Mouse (Mus musculus) R1 (cell line): ENCODE measurements at regions not wholly inside any gene's neighbourhood (a gene's known extent, or its start where the extent isn't known, plus 50 kb on each side); places are given as distances from the start of the nearest gene placed in this dataset.
A peak's percentile ranks its signal among the peaks of the same experiment; 100 is the strongest.

Experiments used
- DNase-seq: peaks from one replicate; pipeline ENCODE4 v3.0.0-alpha.2; 2018; ENCODE audit warnings: low read depth, low spot score

DNA sequence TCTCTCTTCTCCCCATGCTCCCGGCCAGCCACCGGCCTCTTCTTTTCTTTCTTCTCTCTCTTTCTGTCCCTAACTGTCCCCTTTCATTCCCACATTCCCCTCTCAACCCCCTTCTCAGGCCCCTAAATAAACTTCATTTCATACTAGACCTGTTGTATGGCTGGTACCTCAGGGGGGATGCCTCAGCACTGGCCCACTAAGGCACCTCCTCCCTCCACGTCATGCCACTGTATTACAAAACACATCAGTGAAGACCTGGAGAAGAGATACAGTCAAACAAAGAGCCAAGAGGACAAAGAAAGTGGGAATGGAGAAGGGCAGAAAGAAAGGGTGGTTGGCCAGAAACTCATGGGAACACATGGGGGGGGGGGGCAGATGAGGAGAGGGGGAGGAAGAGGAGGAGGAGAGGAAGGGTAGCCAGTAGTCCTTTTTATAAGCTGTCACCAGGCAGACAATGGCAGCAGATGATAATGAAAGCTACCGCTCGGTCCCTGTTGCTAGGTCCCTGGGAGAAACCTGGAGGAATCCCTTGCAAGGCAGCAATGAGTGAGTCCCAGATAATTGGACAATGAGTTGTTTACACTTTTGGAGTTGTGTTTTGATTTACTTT is 224.5 kb upstream of the Pfn2 start:
- DNase-seq: no peak

GRCm38 (mm10) chr3:58089344-58090139 is 241.7 kb upstream of the Pfn2 start:
- DNase-seq: peak; percentile 33

- no peak for DNase-seq
Measured at GRCm38 (mm10) chr3:58090396-58090795, 242.5 kb upstream of the Pfn2 start.

DNA sequence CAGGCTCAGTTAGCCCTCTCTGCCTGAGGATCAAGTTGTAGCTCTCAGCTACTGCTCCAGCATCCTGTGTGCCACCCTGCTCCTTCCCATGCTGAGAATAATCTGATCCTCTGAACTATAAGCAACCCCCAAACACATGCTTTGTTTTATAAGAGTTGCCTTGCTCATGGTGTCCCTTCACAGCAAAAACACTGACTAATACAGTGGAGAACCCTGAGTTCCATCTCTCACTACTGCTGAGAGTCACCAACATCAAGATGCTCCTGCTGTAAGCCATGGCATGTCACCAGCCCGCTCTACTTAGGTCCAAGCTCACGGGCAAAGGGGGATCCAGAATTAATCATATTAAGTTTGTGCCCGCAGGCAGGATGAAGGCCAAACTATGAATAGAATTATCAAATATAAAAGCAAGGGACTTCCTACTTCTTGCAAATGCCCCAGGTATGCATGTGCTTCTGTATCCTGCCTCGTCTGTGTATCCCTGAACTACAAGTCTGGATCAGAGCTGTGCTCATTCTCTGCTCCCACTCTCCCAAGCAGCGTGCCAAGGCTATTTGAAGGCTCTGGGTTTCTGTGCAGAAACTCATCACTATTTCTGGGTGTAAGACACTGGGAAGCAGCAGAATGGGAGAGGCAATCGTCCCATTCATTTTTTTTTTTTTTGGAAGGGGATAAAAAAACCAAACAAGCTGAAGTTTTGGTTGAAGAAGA is 243.7 kb upstream of the Pfn2 start:
- no peak for DNase-seq

DNA sequence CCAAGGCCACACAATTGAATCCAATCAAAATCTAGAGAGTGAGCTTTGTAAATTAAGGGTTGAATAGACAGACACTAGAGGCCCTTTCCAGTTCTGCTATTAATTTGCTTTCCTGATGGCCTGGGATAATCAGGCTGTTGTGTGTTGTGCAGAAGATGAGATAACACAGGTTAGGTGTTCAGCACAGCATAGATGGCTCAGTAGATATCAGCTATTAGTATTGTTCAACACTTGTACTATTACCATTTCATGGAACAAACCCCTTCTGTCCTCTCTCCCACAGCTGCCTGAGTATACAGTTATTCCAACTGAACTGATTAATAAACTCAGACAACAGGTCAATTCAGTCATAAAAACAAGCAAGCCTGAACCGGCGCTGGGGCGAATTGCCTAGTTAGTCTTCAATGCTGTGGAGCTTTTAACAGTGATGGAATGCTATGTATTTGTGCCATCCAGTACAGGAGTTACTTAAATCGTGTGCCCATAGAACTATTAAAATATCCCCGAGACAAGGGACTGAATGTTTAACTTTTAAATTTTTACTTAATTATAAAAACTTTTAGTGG is 263.1 kb upstream of the Pfn2 start:
- DNase-seq: no peak

- DNase-seq: no peak
Measured at GRCm38 (mm10) chr3:58112431-58112856, 264.6 kb upstream of the Pfn2 start.

- no peak for DNase-seq
Measured at GRCm38 (mm10) chr3:58113941-58114340, 266.1 kb upstream of the Pfn2 start.

- DNase-seq: no peak
Measured at GRCm38 (mm10) chr3:58115511-58115910, 267.6 kb upstream of the Pfn2 start.

- no peak for DNase-seq
Measured at GRCm38 (mm10) chr3:58116848-58117247, 269.0 kb upstream of the Pfn2 start.

DNA sequence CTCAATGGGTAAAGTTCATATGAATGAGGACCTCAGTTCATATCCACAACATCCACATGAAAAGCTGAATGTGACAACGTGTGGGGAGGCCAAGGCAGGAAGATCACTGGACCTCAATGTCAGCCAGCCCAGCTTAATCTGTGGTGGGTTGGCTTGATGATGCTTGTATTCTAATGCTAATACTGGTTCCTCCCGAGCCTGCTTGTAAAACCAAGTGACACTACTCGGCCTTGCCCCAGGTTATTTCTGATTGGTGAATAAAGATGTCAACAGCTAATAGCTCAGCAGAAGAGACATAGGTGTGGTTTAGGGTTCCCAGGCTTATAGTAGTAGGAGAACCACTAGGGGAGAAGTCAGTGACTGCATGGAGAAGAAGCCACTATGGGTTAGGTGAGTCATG is 272.2 kb upstream of the Pfn2 start:
- DNase-seq: peak; percentile 59

GRCm38 (mm10) chr3:58122456-58123359 is 274.8 kb upstream of the Pfn2 start:
- peak; percentile 81 for DNase-seq

DNA sequence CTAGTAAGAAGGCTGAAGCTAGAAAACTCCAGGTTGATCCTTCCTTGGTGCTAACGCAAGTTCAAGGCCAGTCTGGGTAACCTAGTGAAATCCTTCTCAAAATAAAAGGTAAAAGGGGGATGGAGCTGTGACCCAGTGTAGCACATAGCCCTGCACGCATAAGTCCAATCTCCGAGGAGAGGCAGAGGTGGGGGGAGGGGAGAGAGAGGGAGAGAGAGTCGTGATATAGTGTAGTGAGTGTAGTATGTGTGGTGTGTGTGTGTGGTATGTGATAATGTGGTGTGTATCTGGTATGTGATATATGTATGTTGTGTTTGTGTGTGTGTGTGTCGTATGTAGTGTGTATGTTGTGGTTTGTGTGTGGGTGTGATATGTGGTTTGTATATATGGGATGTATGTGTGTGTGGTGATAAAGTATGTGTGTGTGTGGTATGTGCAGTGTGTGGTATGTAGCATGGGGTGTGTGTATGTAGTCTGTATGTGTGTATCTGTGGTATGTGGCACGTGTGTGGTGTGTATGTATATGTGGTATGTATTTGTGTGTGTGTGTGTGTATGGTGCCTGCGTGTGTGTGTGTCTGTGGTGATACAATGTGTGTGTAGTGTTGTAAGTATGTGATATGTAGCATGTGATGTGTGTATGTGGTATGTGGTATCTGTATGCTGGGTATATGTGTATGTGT is 275.7 kb upstream of the Pfn2 start:
- no peak for DNase-seq

- DNase-seq: no peak
Measured at GRCm38 (mm10) chr3:58124886-58125285, 277.0 kb upstream of the Pfn2 start.

DNA sequence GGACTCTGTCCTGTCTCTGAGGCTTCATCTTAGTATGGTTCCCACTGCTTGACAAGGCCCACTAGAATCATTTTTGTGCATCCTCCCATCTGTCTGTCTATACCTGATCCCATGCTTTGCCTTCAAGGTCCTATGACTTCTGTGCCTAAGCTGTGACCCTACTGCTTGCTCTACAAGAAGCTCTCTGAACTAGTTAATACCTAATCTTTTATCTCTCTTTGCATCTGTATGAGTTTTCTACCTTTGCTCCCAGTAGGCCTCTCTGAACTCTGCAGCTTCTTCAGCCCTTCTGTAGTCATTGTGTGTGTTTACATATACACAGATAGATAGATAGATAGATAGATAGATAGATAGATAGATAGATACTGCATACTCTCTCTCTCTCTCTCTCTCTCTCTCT is 279.1 kb upstream of the Pfn2 start:
- no peak for DNase-seq

DNA sequence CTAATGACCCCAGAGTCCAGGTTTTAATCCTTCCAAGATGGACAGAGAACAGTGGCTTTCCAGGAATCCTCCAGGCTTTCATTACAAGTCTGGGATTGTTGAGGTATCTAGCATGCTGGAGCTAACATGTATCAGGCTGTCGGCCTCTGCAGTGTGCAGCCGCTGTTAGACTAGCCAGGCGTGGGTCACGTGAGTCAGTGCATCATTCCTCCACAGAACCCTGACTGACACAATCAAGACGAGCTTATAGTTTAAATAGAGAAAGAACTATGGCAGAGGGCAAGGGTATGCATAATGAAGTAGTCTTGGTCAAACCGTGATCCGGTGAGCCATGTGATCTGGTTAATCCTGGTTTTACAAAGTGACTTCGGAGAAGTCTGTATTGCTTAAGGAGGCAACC is 280.2 kb upstream of the Pfn2 start:
- DNase-seq: no peak

DNA sequence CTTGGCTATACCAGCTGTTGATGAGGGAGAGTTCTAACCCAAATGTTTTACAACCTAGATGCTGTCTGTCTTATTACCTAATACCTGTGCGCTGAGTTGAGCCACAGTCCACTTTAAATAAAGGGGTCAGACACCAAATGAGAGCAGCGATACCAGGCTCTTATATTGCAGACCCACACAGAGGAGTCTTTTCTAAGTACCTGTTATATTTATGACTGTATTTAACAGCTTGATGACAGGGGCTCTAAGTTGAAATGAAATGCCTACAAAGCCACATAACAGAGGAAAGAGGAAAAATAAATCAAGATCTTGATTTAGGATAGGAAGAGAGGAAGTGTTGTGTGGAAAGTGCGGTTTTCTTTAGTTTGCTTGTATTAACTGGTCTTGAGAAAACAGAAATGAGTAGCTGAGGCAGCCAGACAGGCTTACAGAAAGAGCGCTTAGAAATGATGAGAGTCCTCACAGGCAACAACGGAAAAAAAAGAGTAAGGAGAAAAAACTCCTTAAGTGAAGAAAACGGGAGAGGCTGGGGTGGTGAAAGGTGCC is 281.6 kb upstream of the Pfn2 start:
- no peak for DNase-seq

DNA sequence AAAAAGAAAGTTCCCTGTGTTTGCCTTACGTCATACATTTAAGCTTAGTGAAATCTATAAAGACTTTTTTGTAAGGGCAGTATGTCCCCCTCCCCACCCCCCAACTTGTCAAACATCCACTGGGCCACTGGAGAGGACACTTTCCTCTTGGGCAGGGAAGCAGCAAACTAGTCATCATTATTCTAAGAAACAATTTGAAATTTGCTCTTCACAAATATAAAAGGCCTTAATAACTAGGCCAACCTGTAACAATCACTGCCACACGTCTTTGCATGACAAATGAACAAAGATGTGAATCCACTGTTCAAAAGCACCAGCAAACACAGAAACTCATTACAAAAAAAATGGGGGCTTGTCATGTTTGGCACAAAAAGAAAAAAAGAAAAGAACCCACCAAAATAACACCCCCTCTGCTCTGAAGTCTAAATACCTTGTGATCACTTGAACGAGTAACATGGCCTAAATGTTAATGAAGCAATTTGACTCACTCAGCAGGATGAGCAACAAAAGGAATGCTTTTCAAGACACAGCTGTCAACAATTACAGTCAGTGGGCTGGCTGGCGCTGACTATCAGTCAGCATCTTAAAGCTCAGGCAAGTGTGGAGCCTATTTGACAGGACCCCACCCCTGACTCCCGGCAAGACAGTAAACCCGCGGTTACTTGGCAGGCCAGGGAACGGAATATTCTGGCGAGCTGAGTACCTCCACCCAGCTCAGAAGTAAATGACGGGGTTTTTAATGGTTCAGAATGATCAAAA is 278.7 kb upstream of the Tsc22d2 start:
- peak; percentile 62 for DNase-seq

- peak; percentile 49 for DNase-seq
Measured at GRCm38 (mm10) chr3:58138726-58139585, 275.6 kb upstream of the Tsc22d2 start.

DNA sequence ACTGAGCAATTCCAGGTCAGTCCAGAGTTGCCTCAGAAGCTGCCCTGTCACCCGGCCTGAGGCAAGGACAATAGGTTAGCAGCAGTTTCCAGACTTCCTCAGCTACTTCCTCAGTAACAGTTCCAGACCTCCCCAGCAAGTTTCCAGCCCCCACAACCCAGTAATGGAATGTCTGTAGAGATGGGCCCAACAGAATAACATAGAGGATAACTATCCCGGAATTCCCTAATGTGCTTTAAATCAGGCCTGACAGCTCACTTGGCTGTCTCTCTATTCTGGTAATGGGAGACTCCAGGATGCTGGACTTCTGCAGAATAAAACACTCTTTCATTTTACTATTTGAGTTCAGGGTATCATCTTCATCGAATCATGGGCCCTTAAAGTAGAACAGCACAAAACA is 268.4 kb upstream of the Tsc22d2 start:
- DNase-seq: no peak
